Mouse (Mus musculus) heart, adult 2 months (tissue): ENCODE results near the gene Foxp1. TPM values are rescaled to one million over a fixed set of nuclear protein-coding genes. Genes with fewer than 3 reads are reported as not detected.
A peak's percentile ranks its signal among the peaks of the same experiment; 100 is the strongest.

Experiments
- DNase-seq, 2 experiments: peaks; one replicate each; pipeline ENCODE4 v3.0.0; 2021
- H3K27ac ChIP-seq: fragments of 200-600 bp; 2 replicates; pipeline ENCODE4 v1.8.1; 2022
- H3K27me3 ChIP-seq: fragments of 200-500 bp; 2 replicates; pipeline ENCODE4 v1.6.1; 2012; ENCODE audit warnings: mild to moderate bottlenecking, low read length, inconsistent platforms, mixed read lengths; ENCODE audit not compliant: control insufficient read depth, insufficient read depth
- H3K36me3 ChIP-seq: fragments of 200-500 bp; 2 replicates; pipeline ENCODE4 v1.6.1; 2012; ENCODE audit warnings: low read length, inconsistent platforms; ENCODE audit not compliant: control insufficient read depth, insufficient read depth
- H3K4me1 ChIP-seq: fragments of 200-500 bp; 2 replicates; pipeline ENCODE4 v1.6.1; 2011; ENCODE audit warnings: low read length; ENCODE audit not compliant: control insufficient read depth, insufficient read depth
- H3K4me3 ChIP-seq: fragments of 200-600 bp; 2 replicates; pipeline ENCODE4 v1.8.1; 2022
- H3K79me2 ChIP-seq: fragments of 200-500 bp; replicated peaks from 2 replicates; pipeline ENCODE4 v1.6.1; 2012; ENCODE audit warnings: mild to moderate bottlenecking, inconsistent platforms, low read length, moderate library complexity, mixed read lengths; ENCODE audit not compliant: control insufficient read depth, insufficient read depth
- H3K9ac ChIP-seq: fragments of 200-500 bp; 2 replicates; pipeline ENCODE4 v1.6.1; 2012; ENCODE audit warnings: low read depth, mild to moderate bottlenecking, control low read depth, inconsistent platforms, low read length, mixed read lengths
- CTCF ChIP-seq: fragments of 200-600 bp; IDR thresholded peaks from 2 replicates; pipeline ENCODE4 v1.8.1; 2022; ENCODE audit warnings: antibody characterized with exemption, mild to moderate bottlenecking, moderate library complexity
- EP300 ChIP-seq: fragments of 200-500 bp; IDR thresholded peaks from 2 replicates; pipeline ENCODE4 v1.6.1; 2011; ENCODE audit warnings: low read depth, low read length, control low read depth; ENCODE audit not compliant: insufficient read depth
- POLR2A ChIP-seq: fragments of 200-500 bp; IDR thresholded peaks from 2 replicates; pipeline ENCODE4 v1.6.1; 2011; ENCODE audit warnings: mild to moderate bottlenecking, low read depth, low read length, control low read depth; ENCODE audit not compliant: insufficient read depth
- WGBS: fragments of 180-500 bp; shearing (Covaris S2); methylation state at CpG from one replicate; pipeline ENCODE4 v1.1.7; 2018; 5-methylcytosine and 5-hydroxymethylcytosine counted together
- intact Hi-C: fragments of 180-260 bp; cut with DNase I; formaldehyde crosslinking; loops from one replicate; pipeline ENCODE4 v1.15.1; 2025
- polyA plus RNA-seq: library from polyadenylated mRNA; depleted of rRNA; stranded (reverse); fragments of >200 nt; gene quantifications from 2 replicates; pipeline ENCODE4 v1.2.3, GENCODE M21; 2012
- total RNA-seq, 2 experiments: library from RNA; stranded (reverse); gene quantifications; 2 replicates each; pipeline ENCODE4 v1.2.3; 2021

Gene Foxp1
- total and polyA plus RNA-seq, 3 experiments, result 22.9 to 31.6 (median 26.4) TPM

DNA sequence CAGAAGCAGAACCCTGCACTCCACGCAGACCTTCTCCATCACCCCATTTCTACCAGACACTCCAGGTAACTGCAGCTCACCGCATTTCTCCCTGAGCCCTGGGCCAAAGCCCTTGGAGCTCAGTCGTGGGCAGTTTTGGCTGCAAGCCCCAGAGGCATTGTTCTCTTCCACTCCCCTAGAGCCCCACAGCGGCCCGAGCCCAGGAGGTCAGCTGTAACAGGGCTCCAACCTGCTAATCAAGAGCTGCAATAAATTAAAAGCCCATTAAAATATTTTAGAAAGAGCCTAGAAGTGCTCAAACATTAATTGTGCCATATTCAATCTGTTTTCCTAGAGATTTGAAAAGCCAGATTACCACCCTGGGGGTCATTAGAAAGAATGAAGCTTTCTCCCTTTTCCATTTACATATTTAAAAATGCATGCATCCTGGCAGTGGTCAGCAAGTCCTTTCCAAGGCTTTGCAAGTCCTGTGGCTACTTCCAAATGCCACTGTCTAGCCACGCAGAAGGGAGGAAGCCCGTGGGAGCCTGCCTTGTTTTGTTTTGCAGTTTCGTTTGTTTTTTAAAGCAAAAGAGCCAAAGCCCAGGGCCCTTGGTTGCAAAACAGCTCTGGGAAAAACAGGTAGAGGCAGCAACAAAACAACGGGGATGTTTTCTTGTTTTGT lies 83.2 kb downstream of the Foxp1 start:
- Histone ChIP-seq H3K4me3 (peak overlapping the region; percentile 23), H3K4me1 (peaks cover 17% of the 10 kb centered on the region), H3K79me2 (no peaks in the 10 kb centered on the region), H3K27ac (peak overlapping the region; percentile 73), H3K36me3 (peaks cover 7% of the 10 kb centered on the region), H3K27me3 (no peaks in the 10 kb centered on the region), H3K9ac (peak overlapping the region; percentile 33)
- 27% methylated on average over 9 of the region's 9 CpGs for WGBS
- peak; percentile 53 to 65 for DNase-seq
- intact Hi-C loops, result no loop called here
- TF ChIP-seq EP300, result no peak
- peak; percentile 28 for TF ChIP-seq CTCF
- TF ChIP-seq POLR2A, result no peak

- H3K4me1 ChIP-seq, result peaks cover 14% of the 10 kb centered on the region
- 75% methylated on average over 6 of the region's 6 CpGs for WGBS
- H3K79me2 ChIP-seq, result no peaks in the 10 kb centered on the region
- no peak overlapping the region for H3K4me3 ChIP-seq
- no peak overlapping the region for H3K9ac ChIP-seq
- H3K36me3 ChIP-seq, result peaks cover 8% of the 10 kb centered on the region
- DNase-seq, result no peak
- TF ChIP-seq CTCF (no peak), EP300 (no peak), POLR2A (no peak)
- intact Hi-C loops, result no loop called here
- no peaks in the 10 kb centered on the region for H3K27me3 ChIP-seq
- H3K27ac ChIP-seq, result no peak overlapping the region
Observed at GRCm38 (mm10) chr6:99436371-99436770, 86.2 kb downstream of the Foxp1 start.

GRCm38 (mm10) chr6:99435140-99435539 lies 87.4 kb downstream of the Foxp1 start:
- DNase-seq, result peak in 1 of 2 experiments; percentile 57
- WGBS, result 91% methylated on average over 10 of the region's 10 CpGs
- Histone ChIP-seq H3K36me3 (peaks cover 4% of the 10 kb centered on the region), H3K27me3 (no peaks in the 10 kb centered on the region), H3K79me2 (no peaks in the 10 kb centered on the region), H3K9ac (no peak overlapping the region), H3K27ac (no peak overlapping the region), H3K4me1 (peaks cover 8% of the 10 kb centered on the region), H3K4me3 (no peak overlapping the region)
- intact Hi-C loops, result no loop called here
- TF ChIP-seq CTCF (no peak), EP300 (no peak), POLR2A (no peak)

- TF ChIP-seq CTCF (no peak), POLR2A (no peak), EP300 (no peak)
- H3K4me1 ChIP-seq, result peaks cover 2% of the 10 kb centered on the region; the same call in 1 of the 2 replicates
- peaks cover 4% of the 10 kb centered on the region; the same call in 1 of the 2 replicates for H3K36me3 ChIP-seq
- H3K9ac ChIP-seq, result no peak overlapping the region
- no peak for DNase-seq
- H3K27me3 ChIP-seq, result no peaks in the 10 kb centered on the region
- 94% methylated on average over 9 of the region's 9 CpGs for WGBS
- intact Hi-C loops, result no loop called here
- H3K4me3 ChIP-seq, result no peak overlapping the region
- H3K27ac ChIP-seq, result no peak overlapping the region; the same call in 1 of the 2 replicates
- no peaks in the 10 kb centered on the region for H3K79me2 ChIP-seq
Observed at GRCm38 (mm10) chr6:99433006-99433405, 89.5 kb downstream of the Foxp1 start.

GRCm38 (mm10) chr6:99431941-99432340 lies 90.6 kb downstream of the Foxp1 start:
- Histone ChIP-seq H3K9ac (no peak overlapping the region), H3K36me3 (peaks cover 4% of the 10 kb centered on the region; the same call in 1 of the 2 replicates), H3K79me2 (no peaks in the 10 kb centered on the region), H3K27ac (peak overlapping the region; percentile 44), H3K4me1 (peaks cover 2% of the 10 kb centered on the region; the same call in 1 of the 2 replicates), H3K27me3 (no peaks in the 10 kb centered on the region), H3K4me3 (no peak overlapping the region)
- intact Hi-C loops, result no loop called here
- no peak for TF ChIP-seq CTCF
- no peak for TF ChIP-seq EP300
- no peak for DNase-seq
- WGBS, result 53% methylated on average over 4 of the region's 4 CpGs

- H3K36me3 ChIP-seq, result peaks cover 4% of the 10 kb centered on the region; the same call in 1 of the 2 replicates
- 95% methylated on average over 14 of the region's 14 CpGs for whole genome bisulfite sequencing
- intact Hi-C loops, result no loop called here
- no peak for TF ChIP-seq CTCF
- TF ChIP-seq EP300, result no peak
- no peak for TF ChIP-seq POLR2A
- no peak overlapping the region for H3K27ac ChIP-seq
- no peaks in the 10 kb centered on the region for H3K79me2 ChIP-seq
- no peak for DNase-seq
- H3K27me3 ChIP-seq, result no peaks in the 10 kb centered on the region
- peaks cover 2% of the 10 kb centered on the region; the same call in 1 of the 2 replicates for H3K4me1 ChIP-seq
- no peak overlapping the region for H3K9ac ChIP-seq
- no peak overlapping the region for H3K4me3 ChIP-seq
Observed at GRCm38 (mm10) chr6:99430560-99430959, 92.0 kb downstream of the Foxp1 start.
